Mouse (Mus musculus) testis, adult 2 months (tissue): ENCODE measurements at regions not wholly inside any gene's neighbourhood (a gene's known extent, or its start where the extent isn't known, plus 50 kb on each side); places are given as distances from the start of the nearest gene placed in this dataset.

Source experiments
- CTCF ChIP-seq: fragments of 200-500 bp; IDR thresholded peaks from 2 replicates; pipeline ENCODE4 v1.5.1; 2012; ENCODE audit warnings: low read depth, mild to moderate bottlenecking, inconsistent platforms, low read length, moderate library complexity; ENCODE audit not compliant: control insufficient read depth, insufficient read depth, insufficient replicate concordance
- POLR2A ChIP-seq: fragments of 200-500 bp; IDR thresholded peaks from 2 replicates; pipeline ENCODE4 v1.6.1; 2012; ENCODE audit warnings: low read depth, mild to moderate bottlenecking, inconsistent platforms, low read length, moderate library complexity; ENCODE audit not compliant: control insufficient read depth

DNA sequence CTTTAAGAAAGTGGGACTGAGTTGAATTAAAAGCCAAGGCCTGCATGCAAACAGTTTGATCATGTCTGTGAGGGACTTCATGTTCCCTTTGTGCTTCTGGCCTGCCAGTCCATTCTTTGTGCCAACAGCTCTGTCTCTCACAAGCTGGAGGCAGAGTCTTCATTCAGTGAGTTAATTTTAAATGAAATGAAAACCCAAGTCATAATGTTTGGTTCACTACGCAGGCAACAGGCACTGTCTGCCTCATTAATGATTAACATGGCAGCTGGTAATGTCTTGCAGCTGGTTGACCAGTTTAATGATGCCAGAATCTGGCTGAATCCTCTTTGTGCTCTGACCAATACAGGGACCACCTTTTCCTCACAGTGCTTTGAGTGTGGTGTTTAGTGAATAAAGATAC lies 380.6 kb downstream of the Sec16b start:
- TF ChIP-seq CTCF (no peak), POLR2A (no peak)
